Mouse (Mus musculus): ENCODE measurements around the gene Fntb.
A peak's percentile ranks its signal among the peaks of the same experiment; 100 is the strongest.
"Not testable (repeated sequence)": the region's sequence is repeated elsewhere in the genome, so short reads cannot be mapped to it uniquely, and the experiment has no call there.

The Fntb gene

DNA sequence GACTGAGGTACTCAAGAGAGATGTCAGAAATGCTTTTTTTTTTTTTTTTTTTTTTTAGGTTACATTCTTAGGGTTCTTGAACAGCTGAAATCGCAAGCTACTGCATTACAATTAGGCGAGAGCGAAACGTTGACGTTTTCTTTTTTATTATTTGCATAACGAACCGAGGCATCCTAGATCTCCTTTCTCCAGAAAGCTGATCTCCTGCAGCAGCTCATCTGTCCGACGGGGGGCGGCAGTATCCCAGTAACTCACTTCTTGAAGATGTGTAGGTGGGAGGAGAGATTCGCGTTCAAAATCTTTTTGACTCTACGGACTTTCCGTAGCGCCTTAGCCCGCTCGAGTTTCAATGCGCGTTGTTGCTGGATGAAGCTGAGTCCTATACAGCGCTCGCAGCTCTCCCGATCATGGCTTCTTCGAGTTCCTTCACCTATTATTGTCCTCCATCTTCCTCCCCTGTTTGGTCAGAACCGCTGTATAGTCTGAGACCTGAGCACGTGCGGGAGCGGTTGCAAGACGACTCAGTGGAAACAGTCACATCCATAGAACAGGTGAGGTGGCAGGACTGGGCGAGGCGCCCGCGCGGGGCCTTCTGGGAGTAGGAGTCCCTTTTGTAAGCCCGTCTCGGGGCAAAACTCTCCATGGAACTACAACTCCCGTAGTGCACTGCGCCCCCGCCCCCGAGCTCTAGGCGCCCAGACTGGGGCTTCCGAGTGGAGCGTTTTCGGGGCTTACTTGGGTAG is 71.9 kb downstream of the Fntb start:
- peak; percentile 95 to 98 for DNase-seq (ENCODE audit: low spot score in 2 of 2)

DNA sequence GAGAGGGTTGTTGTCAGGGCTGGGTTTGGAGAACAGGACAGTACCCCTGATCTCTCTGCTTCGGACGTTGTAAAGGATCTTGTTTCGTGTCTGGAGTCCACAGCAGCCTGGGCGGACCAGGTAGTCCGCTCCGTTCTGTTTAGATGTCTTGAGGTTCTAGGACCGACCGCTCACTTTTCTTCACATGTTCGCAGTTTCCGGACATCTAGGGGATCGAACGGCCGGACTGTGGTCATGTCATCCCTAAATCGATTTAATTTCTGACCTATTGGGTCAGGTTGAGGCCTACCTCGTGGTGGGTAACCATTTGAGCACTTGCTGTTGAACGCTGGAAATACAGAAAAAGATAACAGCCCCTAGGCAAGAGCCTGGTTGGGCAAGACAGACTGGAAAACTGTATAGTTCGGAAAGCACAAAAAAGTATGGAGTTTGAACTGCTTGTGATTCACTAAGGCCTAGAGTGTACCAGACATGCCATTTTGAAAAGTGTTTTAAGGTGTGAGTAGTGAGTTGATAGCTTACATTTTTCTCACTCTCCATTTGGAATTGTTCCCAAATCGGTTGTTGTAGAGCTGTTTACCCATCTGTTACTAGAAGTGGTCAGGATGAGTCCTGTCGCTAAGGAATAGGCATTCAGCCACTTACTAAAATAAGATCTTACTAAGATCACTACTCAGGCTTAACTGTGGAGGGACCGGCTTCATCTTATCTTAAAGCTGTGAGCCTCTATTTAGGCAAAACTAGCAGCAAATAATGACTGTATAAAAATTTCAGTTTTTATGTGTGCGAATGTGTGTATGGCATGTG is 72.7 kb downstream of the Fntb start:
- DNase-seq (ENCODE audit: low spot score in 2 of 2) = no peak

DNA sequence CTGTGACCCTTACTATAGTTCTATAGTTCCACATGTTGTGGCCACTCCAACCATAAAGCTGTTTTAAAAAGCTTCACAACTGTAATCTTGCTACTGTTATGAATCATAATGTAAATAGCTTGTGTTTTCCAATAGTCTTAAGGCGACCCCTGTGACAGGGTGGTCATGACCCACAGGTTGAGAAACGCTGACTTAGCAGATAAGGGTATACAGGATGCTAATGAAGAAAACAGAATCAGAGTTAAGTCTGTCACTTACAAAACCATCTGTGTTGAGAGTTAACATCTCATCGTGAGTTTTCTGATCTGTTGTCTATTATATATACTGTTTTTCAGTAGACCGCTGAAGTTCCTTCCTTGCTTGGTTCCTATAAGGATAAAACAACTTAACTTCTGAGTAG is 73.9 kb downstream of the Fntb start:
- no peak for DNase-seq (ENCODE audit: low spot score in 2 of 2)

DNA sequence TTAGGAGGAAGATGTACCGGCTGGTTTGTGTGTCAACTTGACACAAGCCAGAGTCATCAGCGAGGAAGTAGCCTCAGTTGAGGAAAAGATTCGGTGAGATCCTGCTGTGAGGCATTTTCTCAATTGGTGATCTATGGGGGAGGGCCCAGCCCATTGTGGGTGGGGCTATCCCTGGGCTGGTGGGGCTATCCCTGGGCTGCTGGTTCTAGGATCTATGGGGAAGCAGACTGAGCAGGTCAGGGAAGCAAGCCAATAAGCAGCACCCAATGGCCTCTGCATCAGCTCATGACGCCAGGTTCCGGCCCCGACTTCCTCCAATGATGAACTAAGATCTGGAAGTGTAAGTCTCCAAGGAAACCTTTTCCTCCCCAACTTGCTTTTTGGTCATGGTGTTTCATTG is 74.7 kb downstream of the Fntb start:
- DNase-seq (ENCODE audit: low spot score in 2 of 2) = no peak

DNA sequence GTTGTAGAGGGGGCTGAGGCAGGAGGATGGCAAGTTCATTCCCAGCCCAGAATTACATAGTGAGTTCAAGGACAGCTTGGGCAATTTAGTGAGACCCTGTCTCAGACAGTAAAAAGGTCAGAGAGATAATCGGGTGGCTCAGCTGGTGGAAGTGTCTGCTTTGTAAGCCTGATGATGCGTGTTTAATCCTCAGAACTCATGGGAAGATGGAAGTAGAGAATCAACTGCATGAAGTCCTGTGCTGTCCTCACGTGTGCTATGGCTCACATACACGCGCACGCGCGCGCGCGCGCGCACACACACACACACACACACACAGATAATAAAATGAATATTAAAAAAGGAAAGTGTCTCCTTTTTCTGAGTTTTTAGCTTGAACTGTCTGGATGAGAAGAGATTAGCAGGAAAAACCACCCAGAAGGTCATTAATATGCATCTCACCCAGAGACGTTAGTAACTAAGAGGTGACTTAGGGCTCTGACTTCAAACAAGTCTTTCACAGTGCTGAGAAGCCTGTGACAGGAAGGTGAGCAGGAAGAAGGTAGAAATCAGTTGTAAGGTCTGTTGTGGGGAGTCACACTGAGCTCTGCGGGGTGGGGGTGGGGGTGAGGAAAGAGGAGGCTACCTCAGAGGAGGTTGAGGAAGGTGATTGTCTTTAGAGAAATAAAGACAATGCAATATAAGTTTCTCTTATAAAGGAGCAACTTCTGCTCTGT is 79.1 kb downstream of the Fntb start:
- DNase-seq (ENCODE audit: low spot score in 2 of 2) = no peak

DNA sequence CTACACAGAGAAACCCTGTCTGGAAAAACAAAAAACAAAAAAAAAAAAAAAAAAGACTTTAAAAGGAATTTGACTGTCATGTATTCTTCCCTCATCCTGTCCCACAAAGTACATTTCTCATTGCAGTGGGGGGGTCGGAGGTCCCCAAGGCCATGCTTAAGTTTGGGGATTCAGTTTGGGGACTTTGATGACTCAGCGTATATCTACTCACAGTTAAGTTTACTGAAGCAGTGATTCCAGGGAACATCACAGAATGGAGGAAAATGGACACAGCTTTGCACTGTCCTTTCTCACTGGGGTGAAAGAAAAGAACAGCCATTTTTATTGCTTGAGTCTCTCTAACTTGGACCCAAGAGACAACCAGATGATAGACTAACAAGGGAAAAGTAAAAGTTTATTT is 87.0 kb downstream of the Fntb start:
- DNase-seq (ENCODE audit: low spot score in 2 of 2) = no peak

DNA sequence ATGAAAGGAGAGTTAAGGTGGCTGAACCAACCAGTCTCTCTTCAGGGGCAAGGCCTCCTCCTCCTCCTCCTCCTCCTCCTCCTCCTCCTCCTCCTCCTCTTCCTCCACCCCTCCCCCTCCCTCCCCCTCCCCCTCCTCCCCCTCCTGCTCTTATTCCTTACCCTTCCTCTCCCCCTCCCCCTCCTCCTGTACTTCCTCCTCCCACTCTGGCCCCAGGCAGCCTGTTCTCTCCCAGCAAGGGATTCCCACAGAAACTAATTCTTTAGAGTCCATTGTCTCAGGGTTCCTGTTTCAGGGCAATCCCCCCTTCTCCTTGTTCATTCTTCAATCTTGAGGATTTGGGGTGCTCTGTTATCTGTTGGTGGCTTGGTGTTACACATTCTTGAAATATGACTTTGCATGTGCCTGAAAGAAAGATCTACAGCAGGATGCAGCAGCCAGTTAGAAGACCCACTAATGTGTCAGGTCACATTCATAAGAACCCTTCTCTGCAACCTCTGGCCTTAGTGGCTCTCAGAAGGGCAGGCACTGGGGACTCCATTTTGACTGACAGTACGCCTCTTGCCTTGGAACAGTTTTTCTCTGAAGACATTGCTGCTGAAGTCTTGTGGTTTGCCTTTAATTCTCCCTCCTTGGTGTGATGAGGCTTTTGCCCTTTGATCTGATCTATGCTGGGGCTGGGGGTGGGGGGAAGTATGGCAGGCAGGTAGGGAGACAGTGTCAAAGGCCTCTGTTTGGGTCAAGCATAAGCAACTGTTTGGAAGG is 88.2 kb downstream of the Fntb start:
- no peak for DNase-seq (ENCODE audit: low spot score in 2 of 2)

DNA sequence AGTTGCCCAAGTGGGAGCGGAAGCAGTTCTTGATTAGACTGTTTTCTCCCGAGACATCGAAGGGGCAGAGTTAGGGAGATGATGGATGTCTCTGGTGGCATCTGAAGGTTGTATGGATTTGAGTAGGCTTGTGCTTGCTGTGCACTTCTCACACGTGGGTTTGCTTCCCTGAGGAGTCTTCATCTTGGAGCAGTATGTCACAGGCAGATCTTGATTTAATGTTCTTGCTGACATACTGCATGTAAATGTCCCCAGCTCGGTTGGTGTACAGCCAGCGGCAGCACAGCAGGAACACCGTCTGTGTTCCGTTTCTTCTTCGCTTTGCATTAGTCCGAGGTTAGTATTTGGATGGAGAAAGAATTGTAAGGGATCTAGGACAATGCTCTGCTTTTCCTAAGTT is 91.7 kb downstream of the Fntb start:
- DNase-seq (ENCODE audit: low spot score in 2 of 2) = no peak

DNA sequence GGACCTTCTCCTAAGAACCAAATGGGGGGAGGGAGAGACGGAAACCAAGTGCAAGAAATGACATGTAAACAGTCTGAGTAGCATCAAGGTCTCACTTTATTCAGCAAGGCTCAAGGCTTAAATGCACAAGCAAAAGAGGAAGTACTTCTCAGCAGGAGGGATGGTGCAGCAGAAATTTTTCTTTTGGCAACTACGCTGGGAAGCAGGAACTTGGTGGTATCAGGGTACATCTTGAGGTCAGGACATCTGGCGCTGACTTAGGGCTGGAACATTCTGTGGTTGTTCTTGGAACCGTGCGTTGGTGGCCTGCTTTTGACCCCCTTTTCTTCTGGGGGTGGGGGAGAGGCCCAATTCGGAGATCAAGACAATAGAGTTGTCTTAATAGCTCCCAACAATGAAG is 93.4 kb downstream of the Fntb start:
- DNase-seq (ENCODE audit: low spot score in 2 of 2) = not testable (repeated sequence)

DNA sequence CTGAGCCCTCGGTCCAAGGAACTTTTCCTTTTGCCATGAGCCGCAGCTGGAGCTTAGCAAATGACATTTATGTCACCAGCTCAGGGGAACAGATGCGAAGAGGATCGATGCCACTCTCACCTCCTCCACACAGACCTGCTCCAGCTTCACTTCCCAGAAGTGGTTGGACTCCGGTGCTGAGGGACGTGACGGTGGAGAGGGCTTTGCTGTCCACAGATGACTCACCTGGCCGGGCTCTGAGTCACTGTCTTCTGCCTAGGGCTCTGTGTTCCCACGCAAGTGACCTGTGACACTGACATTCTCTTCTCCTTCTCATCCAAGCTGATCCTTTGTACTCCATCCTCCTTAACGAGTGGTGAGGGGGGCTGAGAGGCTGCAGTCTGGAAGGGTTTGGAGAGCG is 98.3 kb downstream of the Fntb start:
- no peak for DNase-seq (ENCODE audit: low spot score in 2 of 2)

DNA sequence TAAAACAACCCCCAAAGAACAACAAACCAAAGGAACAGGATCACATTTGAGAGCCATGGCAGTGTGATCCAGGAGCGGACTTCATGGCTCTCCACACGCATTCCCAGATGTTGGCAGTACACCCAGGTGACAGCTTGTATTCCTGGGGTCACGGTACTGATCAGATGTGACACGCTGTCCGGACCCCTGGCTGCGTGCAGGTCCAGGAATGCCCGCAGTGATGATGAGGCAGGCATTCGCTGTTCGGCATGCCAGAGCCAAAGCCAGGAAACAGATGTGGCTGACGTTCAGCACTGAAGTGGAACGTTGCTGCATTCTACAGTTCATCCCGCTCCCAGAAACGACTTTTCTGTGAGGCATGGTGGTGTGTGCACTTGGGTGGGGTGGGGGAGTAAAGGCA is 99.9 kb downstream of the Fntb start:
- no peak for DNase-seq (ENCODE audit: low spot score in 2 of 2)

DNA sequence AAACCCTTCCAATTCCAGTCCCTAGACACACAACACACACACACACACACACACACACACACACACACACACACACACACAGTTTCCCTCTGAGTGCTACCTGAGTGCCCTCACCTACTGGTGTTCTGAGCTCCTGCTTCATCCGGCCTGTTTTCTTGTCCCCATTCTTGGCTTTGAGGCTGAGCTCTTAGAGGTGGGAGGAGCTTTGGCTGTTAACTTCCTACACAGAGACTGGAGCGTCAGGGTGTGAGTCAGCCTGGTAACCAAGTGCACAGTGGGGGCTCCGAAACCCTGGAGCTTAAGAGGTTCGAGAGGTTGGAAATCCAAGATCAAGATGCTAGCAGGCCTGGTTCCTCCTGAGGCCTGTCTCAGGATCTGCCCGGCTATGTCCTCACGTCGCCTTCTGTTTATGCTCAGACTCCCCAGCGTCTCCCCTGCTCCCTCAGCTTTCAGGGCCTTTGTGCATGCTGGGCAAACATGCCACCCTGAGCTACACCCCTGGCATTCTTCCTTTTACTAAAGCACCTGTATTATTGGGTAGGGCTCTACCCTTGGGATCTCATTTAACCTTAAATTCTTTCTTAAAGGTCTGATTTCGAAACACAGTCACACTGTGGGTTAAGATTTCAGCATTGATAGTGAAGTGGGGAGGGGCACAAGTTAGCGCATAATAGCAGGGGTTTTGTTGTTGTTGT is 102.3 kb downstream of the Fntb start:
- no peak for DNase-seq (ENCODE audit: low spot score in 2 of 2)

DNA sequence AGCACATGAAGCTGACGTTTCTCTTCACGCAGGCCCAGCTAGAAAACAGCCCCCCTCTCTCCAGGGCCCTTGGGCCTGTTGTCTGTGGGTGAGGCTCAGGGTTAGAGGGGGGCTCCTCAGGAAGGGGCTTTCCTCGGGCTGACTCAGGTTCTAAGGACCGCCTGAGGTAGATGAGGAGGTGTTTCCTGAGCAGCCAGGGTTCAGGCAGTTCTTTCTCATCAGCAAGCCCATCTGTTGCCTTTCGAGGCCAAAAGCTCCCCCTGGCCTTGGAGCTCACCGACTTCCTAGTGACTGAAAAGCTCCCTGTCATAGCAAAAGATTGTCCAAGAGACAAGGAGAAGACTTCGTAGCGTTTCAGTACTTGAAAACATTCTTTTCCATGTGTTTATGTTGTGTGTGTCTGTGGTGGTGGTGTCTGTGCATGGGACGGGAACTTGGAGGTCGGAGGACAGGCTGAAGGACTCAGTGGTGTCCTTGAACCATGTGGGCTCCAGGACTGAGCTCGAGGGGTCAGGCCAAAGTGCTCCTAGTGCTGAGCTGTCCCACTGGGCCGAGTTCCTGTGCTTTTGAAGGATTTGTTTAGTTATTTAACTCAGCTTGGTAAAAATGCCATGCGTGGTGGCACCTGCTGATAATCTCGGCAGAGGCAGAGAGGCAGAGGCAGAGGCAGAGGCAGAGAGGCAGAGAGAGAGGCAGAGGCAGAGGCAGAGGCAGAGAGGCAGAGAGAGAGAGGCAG is 103.2 kb downstream of the Fntb start:
- DNase-seq (ENCODE audit: low spot score in 2 of 2) = no peak

DNA sequence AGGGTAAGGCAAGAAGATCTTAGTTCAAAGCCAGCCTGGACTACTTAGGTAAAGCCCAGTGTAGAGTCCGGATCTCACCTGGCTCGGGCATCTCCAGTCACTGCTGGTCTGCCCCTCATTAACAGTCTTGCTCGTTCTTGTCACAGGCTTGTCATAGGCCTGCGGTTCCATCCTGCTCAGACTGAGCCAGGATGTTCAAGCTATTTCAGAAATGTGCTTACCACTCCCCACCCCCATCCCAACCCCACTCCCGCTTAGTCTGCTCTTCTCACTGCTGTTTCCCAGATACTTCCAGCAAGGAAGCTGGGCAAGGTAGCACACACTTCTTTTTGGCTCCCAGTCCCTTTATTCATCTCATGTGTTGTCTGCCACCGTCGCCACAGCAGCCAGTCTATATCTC is 104.2 kb downstream of the Fntb start:
- no peak for DNase-seq (ENCODE audit: low spot score in 2 of 2)

DNA sequence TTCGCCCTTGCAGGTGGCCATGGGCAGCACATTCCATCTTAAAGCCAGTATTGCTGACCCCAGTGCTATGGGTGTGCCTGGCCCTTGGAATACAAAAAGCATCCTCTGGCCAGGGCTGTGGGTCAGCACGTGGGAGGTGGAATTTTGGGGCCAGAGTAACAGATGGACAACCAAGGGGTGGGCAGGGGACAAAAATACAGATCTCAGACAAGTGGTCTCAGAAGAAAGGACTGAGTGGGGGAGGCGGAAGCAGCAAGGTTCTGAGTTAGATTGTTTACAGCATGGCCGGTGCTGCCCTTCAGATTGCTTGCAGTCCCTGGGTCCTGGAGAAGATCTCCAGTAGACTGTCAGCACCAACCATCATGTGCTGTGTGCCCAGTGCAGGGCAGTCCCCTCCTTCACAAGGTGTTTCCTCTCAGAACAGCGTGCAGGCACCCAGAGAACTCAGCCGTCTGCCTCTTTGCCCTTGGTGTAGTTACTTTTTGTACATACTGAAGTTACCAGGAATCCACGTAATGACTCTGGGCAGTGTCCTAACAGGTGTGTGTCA is 107.5 kb downstream of the Fntb start:
- DNase-seq (ENCODE audit: low spot score in 2 of 2) = no peak

DNA sequence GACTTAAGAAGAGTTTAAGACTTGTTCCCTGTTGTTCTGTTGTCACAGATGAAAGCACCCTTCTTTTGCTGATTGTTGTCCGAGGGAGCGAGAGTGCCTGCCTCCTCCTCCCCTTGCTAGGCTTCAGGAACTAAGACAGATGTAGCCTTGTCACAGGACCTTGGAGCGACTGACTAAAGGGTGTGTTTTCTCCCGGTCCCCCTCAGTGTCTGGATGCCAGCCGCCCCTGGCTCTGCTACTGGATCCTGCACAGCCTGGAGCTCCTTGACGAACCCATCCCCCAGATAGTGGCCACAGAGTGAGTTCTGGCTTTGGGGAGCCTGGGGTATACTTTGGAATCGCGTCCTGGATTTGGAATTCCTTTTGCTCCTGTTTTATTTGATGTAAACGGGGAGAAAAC is 109.4 kb downstream of the Fntb start:
- DNase-seq (ENCODE audit: low spot score in 2 of 2) = no peak

DNA sequence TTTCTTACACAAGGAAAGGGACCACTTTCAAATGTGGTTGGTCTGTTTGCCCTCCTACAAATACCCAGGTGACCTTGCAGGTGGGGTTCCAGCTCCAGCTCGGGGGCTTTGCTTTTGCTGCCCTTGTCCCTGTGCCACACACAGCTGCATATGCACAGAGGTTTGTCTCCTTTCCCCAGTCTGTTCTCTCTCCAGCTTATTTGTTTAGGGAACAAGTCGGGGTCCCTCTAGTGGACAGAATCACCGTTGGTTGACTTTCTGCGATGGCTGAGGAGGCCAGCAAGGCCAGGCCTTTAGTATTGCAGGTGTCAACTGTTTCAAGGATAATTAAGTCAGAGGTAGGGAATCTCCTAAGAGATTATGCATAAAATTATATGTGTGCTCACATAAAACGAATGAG is 113.9 kb downstream of the Fntb start:
- DNase-seq (ENCODE audit: low spot score in 2 of 2) = peak in 1 of 2 experiments; percentile 54

DNA sequence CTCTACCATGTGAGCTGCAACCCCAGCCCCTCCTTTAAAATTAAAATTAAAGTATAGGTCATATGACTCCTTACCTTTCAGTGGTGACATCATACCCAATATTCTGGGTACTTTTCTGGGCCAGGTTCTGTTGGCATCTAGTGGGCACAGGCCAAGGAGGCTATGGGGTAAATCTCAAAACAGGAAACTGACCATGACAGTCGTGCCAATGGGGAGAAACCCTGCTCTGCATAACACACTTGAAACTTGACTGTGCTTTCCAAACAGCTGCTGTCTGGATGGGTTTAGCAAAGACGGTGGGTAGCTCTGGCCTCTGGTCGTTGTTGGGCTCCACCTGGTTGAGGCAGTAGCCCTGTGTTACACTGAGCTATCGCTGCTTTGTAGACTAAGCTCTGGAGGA is 114.7 kb downstream of the Fntb start:
- DNase-seq (ENCODE audit: low spot score in 2 of 2) = no peak

DNA sequence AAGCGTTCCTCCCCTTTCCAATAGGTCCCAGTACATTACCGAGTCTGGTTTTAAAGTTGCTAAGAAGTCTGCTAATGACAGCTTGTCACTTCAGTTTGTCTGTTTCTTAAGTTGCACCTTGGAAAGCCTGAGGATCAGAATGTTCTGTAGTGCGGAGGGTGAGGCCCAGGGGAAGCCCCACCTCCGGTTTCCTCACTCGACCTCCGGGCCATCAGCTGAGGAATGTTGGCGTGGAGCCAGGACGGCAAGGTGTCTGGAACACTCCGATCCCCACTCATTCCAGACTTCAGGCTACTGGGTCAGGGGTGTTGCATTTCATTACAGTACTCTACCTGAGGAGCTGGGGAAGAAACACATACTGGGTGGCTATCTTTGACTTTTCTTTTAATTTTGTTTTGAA is 118.4 kb downstream of the Fntb start:
- no peak for DNase-seq (ENCODE audit: low spot score in 2 of 2)

DNA sequence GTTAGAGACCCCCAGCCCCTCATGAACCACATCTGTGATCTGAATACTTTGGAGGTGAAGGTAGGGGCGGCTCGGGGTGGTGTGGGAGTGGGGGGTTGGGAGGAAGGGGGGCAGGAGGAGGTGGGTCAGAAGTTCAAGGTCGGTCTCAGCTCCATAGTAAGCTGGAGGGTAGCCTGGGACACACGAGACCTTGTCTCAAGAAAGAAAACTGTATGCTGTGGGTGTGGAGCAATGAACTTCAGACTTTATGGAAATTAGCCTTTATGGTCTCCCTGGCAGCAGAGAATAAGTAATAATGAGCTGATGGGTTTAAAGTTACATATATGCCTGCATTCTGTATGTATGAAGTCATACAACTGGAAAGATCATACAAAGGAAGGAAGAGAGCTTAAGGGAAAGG is 119.7 kb downstream of the Fntb start:
- DNase-seq (ENCODE audit: low spot score in 2 of 2) = no peak
